Mouse (Mus musculus) lung, embryonic 16.5 days (tissue): ENCODE data around the gene Med4. TPM values are rescaled to one million over a fixed set of nuclear protein-coding genes. Genes with fewer than 3 reads are reported as not detected.

Experiments used
- ATAC-seq: fragments of 200-750 bp; cut with Nextera tagmentation; 2 replicates; pipeline ENCODE4 v1.8.0; 2017; ENCODE audit warnings: low read depth, mild to moderate bottlenecking, moderate library complexity
- H3K27ac ChIP-seq: fragments of 300-500 bp; sonication (generic); 2 replicates; pipeline ENCODE4 v1.5.1; 2014; ENCODE audit warnings: mild to moderate bottlenecking, control low read depth, low read length
- H3K27me3 ChIP-seq: fragments of 300-500 bp; sonication (generic); 2 replicates; pipeline ENCODE4 v1.6.1; 2014; ENCODE audit warnings: low read depth, low read length, mixed read lengths; ENCODE audit not compliant: control insufficient read depth, insufficient read depth
- H3K36me3 ChIP-seq: fragments of 300-500 bp; sonication (generic); 2 replicates; pipeline ENCODE4 v1.6.1; 2014; ENCODE audit warnings: low read length; ENCODE audit not compliant: control insufficient read depth, insufficient read depth
- H3K4me1 ChIP-seq: fragments of 300-500 bp; sonication (generic); replicated peaks from 2 replicates; pipeline ENCODE4 v1.6.1; 2014; ENCODE audit warnings: low read length, mixed read lengths; ENCODE audit not compliant: control insufficient read depth, insufficient read depth
- H3K4me2 ChIP-seq: fragments of 300-500 bp; sonication (generic); 2 replicates; pipeline ENCODE4 v1.6.1; 2014; ENCODE audit warnings: low read depth, low read length, control low read depth
- H3K4me3 ChIP-seq: fragments of 300-500 bp; sonication (generic); 2 replicates; pipeline ENCODE4 v1.5.1; 2014; ENCODE audit warnings: mild to moderate bottlenecking, low read length, control low read depth
- H3K9ac ChIP-seq: fragments of 300-500 bp; sonication (generic); 2 replicates; pipeline ENCODE4 v1.6.1; 2014; ENCODE audit warnings: low read length, control low read depth
- H3K9me3 ChIP-seq: fragments of 300-500 bp; sonication (generic); 2 replicates; pipeline ENCODE4 v1.6.1; 2016; ENCODE audit warnings: low read length; ENCODE audit not compliant: control insufficient read depth
- WGBS: fragments of 180-500 bp; shearing (Covaris S2); extraction: QIAGEN DNeasy Blood & Tissue Kit; methylation state at CpG from one replicate; pipeline ENCODE4 v1.1.7; 2014; 5-methylcytosine and 5-hydroxymethylcytosine counted together
- polyA plus RNA-seq: library from polyadenylated mRNA; unstranded; fragments of >200 nt; fragmentation: Nextera tagmentation; extraction: Ambion mirVana; gene quantifications from 2 replicates; pipeline ENCODE4 v1.2.1, GENCODE M21; 2015

The Med4 gene
- polyA plus RNA-seq, 1 experiment from 2014 or later, result 91.1 TPM

- 66% methylated on average over 6 of the region's 6 CpGs for WGBS
- H3K4me1 ChIP-seq, result no peaks in the 10 kb centered on the region
- ATAC-seq, result no peak
- H3K9me3 ChIP-seq, result no peaks in the 10 kb centered on the region
- H3K36me3 ChIP-seq, result no peaks in the 10 kb centered on the region
- H3K9ac ChIP-seq, result no peak overlapping the region
- no peak overlapping the region for H3K27ac ChIP-seq
- H3K27me3 ChIP-seq, result no peaks in the 10 kb centered on the region
- no peak overlapping the region for H3K4me3 ChIP-seq
- H3K4me2 ChIP-seq, result no peak overlapping the region
These were observed 15.7 kb upstream of the Med4 start for GRCm38 (mm10) chr14:73494122-73494521.

- Histone ChIP-seq H3K9ac (no peak overlapping the region), H3K27ac (no peak overlapping the region), H3K4me3 (no peak overlapping the region), H3K4me2 (no peak overlapping the region), H3K36me3 (no peaks in the 10 kb centered on the region), H3K9me3 (no peaks in the 10 kb centered on the region), H3K4me1 (no peaks in the 10 kb centered on the region), H3K27me3 (no peaks in the 10 kb centered on the region)
- WGBS, result 60% methylated on average over 7 of the region's 7 CpGs
- no peak for ATAC-seq
These were observed 14.1 kb upstream of the Med4 start for GRCm38 (mm10) chr14:73495753-73496152.

- Histone ChIP-seq H3K27me3 (no peaks in the 10 kb centered on the region), H3K4me1 (peaks cover 23% of the 10 kb centered on the region), H3K9me3 (no peaks in the 10 kb centered on the region), H3K4me2 (no peak overlapping the region), H3K9ac (no peak overlapping the region), H3K36me3 (no peaks in the 10 kb centered on the region), H3K27ac (peak overlapping the region; percentile 44), H3K4me3 (no peak overlapping the region)
- WGBS, result 88% methylated on average over 9 of the region's 9 CpGs
- no peak for ATAC-seq
These were observed 8.5 kb upstream of the Med4 start for GRCm38 (mm10) chr14:73501283-73501682.

GRCm38 (mm10) chr14:73501721-73502120 is 8.1 kb upstream of the Med4 start:
- no peak overlapping the region for H3K4me3 ChIP-seq
- no peak overlapping the region for H3K9ac ChIP-seq
- peak overlapping the region; percentile 44 for H3K27ac ChIP-seq
- 42% methylated on average over 6 of the region's 6 CpGs for WGBS
- no peaks in the 10 kb centered on the region for H3K27me3 ChIP-seq
- peak; percentile 57 for ATAC-seq
- H3K9me3 ChIP-seq, result no peaks in the 10 kb centered on the region
- peaks cover 23% of the 10 kb centered on the region for H3K4me1 ChIP-seq
- H3K36me3 ChIP-seq, result no peaks in the 10 kb centered on the region
- H3K4me2 ChIP-seq, result no peak overlapping the region

GRCm38 (mm10) chr14:73502591-73503184 is 7.1 kb upstream of the Med4 start:
- peak overlapping the region; percentile 71 for H3K27ac ChIP-seq
- H3K9ac ChIP-seq, result no peak overlapping the region
- peak; percentile 61 for ATAC-seq
- H3K4me3 ChIP-seq, result no peak overlapping the region
- H3K4me2 ChIP-seq, result no peak overlapping the region
- no peaks in the 10 kb centered on the region for H3K36me3 ChIP-seq
- peaks cover 23% of the 10 kb centered on the region for H3K4me1 ChIP-seq
- WGBS, result 15% methylated on average over 7 of the region's 7 CpGs
- no peaks in the 10 kb centered on the region for H3K9me3 ChIP-seq
- H3K27me3 ChIP-seq, result no peaks in the 10 kb centered on the region

GRCm38 (mm10) chr14:73503237-73503933 is 6.4 kb upstream of the Med4 start:
- no peaks in the 10 kb centered on the region for H3K27me3 ChIP-seq
- H3K4me1 ChIP-seq, result peaks cover 23% of the 10 kb centered on the region
- no peak overlapping the region for H3K4me3 ChIP-seq
- H3K36me3 ChIP-seq, result no peaks in the 10 kb centered on the region
- 51% methylated on average over 13 of the region's 13 CpGs for WGBS
- no peaks in the 10 kb centered on the region for H3K9me3 ChIP-seq
- no peak overlapping the region for H3K4me2 ChIP-seq
- ATAC-seq, result no peak
- H3K27ac ChIP-seq, result peak overlapping the region; percentile 71
- H3K9ac ChIP-seq, result no peak overlapping the region

- 57% methylated on average over 8 of the region's 8 CpGs for WGBS
- Histone ChIP-seq H3K27me3 (no peaks in the 10 kb centered on the region), H3K9ac (no peak overlapping the region), H3K4me1 (peaks cover 32% of the 10 kb centered on the region), H3K4me2 (no peak overlapping the region), H3K9me3 (no peaks in the 10 kb centered on the region), H3K27ac (no peak overlapping the region), H3K4me3 (no peak overlapping the region), H3K36me3 (no peaks in the 10 kb centered on the region)
- ATAC-seq, result no peak
These were observed 3.5 kb upstream of the Med4 start for GRCm38 (mm10) chr14:73506283-73506682.

GRCm38 (mm10) chr14:73507200-73507599 is 2.6 kb upstream of the Med4 start:
- H3K4me1 ChIP-seq, result peaks cover 23% of the 10 kb centered on the region
- ATAC-seq, result no peak
- no peaks in the 10 kb centered on the region for H3K36me3 ChIP-seq
- no peak overlapping the region for H3K9ac ChIP-seq
- H3K4me2 ChIP-seq, result peak overlapping the region; percentile 26
- H3K27ac ChIP-seq, result no peak overlapping the region
- H3K4me3 ChIP-seq, result no peak overlapping the region
- no peaks in the 10 kb centered on the region for H3K9me3 ChIP-seq
- WGBS, result 74% methylated on average over 15 of the region's 15 CpGs
- H3K27me3 ChIP-seq, result no peaks in the 10 kb centered on the region

- Histone ChIP-seq H3K27ac (no peak overlapping the region), H3K4me3 (peak overlapping the region; percentile 12), H3K4me1 (peaks cover 17% of the 10 kb centered on the region), H3K4me2 (peak overlapping the region; percentile 26), H3K9me3 (no peaks in the 10 kb centered on the region), H3K9ac (no peak overlapping the region), H3K36me3 (no peaks in the 10 kb centered on the region), H3K27me3 (no peaks in the 10 kb centered on the region)
- ATAC-seq, result no peak
- 31% methylated on average over 11 of the region's 11 CpGs for WGBS
These were observed 2.0 kb upstream of the Med4 start for GRCm38 (mm10) chr14:73507702-73508376.
